Mouse (Mus musculus): ENCODE data around the gene Trim11. TPM values are rescaled to one million over a fixed set of nuclear protein-coding genes. Genes with fewer than 3 reads are reported as not detected.

Gene Trim11
- polyA plus RNA-seq, 1 experiment, result 1.0 TPM

GRCm38 (mm10) chr11:59029003-59029402 is 51.1 kb downstream of the Trim11 start:
- no peaks in the 10 kb centered on the region for H3K36me3 ChIP-seq (ENCODE audit: control insufficient read depth)
- TF ChIP-seq TAL1 (IDR thresholded peaks at IDR 0.05; ENCODE audit: low read length) (no peak), GATA1 (IDR thresholded peaks at IDR 0.05; ENCODE audit: low read length) (no peak)
- no peaks in the 10 kb centered on the region for H3K4me1 ChIP-seq (ENCODE audit: control insufficient read depth)
- no peak overlapping the region for H3K4me3 ChIP-seq (replicated peaks)
- no peaks in the 10 kb centered on the region for H3K9me3 ChIP-seq (ENCODE audit: control insufficient read depth, low read length)
- H3K27me3 ChIP-seq (ENCODE audit: control insufficient read depth), result no peaks in the 10 kb centered on the region

Other genes with a start within 250 kb of the Trim11 start
- gene Olfr317, start 238.9 kb upstream of the Trim11 start, polyA plus RNA-seq (2012), result not detected in 2 replicates
- gene Olfr316, start 225.4 kb upstream of the Trim11 start, polyA plus RNA-seq (2012), result not detected in 2 replicates
- not detected in 2 replicates for gene Olfr315, start 204.9 kb upstream of the Trim11 start, polyA plus RNA-seq (2012)
- gene Olfr314, start 195.1 kb upstream of the Trim11 start, polyA plus RNA-seq (2012), result not detected in 2 replicates
- not detected in 2 replicates for gene Fam183b, start 176.1 kb upstream of the Trim11 start, polyA plus RNA-seq (2012)
- gene Olfr313, start 163.1 kb upstream of the Trim11 start, polyA plus RNA-seq (2012), result not detected in 2 replicates
- not detected in 2 replicates for gene Olfr312, start 148.9 kb upstream of the Trim11 start, polyA plus RNA-seq (2012)
- not detected in 2 replicates for gene Olfr311, start 138.8 kb upstream of the Trim11 start, polyA plus RNA-seq (2012)
- gene Gm12258, start 130.9 kb upstream of the Trim11 start, polyA plus RNA-seq (2012), result 0.01 TPM in 1 of 2 replicates, not detected in the other
- 0.04 and 0.05 TPM in 2 replicates for gene 2810021J22Rik, start 110.9 kb upstream of the Trim11 start, polyA plus RNA-seq (2012)
- gene Zfp39, start 73.9 kb upstream of the Trim11 start, polyA plus RNA-seq (2012), result 0.07 and 0.10 TPM in 2 replicates
- gene Btnl10, start 60.2 kb upstream of the Trim11 start, polyA plus RNA-seq (2012), result 3.0 and 3.5 TPM in 2 replicates
- gene Rnf187, start 39.2 kb upstream of the Trim11 start, polyA plus RNA-seq (2012), result 58.5 and 75.1 TPM in 2 replicates
- gene Hist3h2ba, start 29.2 kb upstream of the Trim11 start, polyA plus RNA-seq (2012), result 5.1 and 5.4 TPM in 2 replicates
- 5.7 and 9.8 TPM in 2 replicates for gene Hist3h2a, start 23.4 kb upstream of the Trim11 start, polyA plus RNA-seq (2012)
- 0.14 TPM in 1 of 2 replicates, not detected in the other for gene Trim17, start 23.4 kb upstream of the Trim11 start, polyA plus RNA-seq (2012)
- 0.01 and 0.03 TPM in 2 replicates for gene Obscn, start 158.3 kb downstream of the Trim11 start, polyA plus RNA-seq (2012)
- gene Iba57, start 185.6 kb downstream of the Trim11 start, polyA plus RNA-seq (2012), result 2.9 and 3.3 TPM in 2 replicates
- 0.03 TPM in 1 of 2 replicates, not detected in the other for gene Gjc2, start 205.1 kb downstream of the Trim11 start, polyA plus RNA-seq (2012)
- 1.9 and 3.8 TPM in 2 replicates for gene Guk1, start 214.1 kb downstream of the Trim11 start, polyA plus RNA-seq (2012)
- gene Mrpl55, start 224.4 kb downstream of the Trim11 start, polyA plus RNA-seq (2012), result 4.0 and 5.3 TPM in 2 replicates
- gene 2310033P09Rik, start 230.2 kb downstream of the Trim11 start, polyA plus RNA-seq (2012), result 6.9 and 8.6 TPM in 2 replicates

Measured in erythroblast, embryonic 14.5 days (primary cell).